Mouse (Mus musculus): Measurements from ENCODE around the gene Slc25a29.

DNA sequence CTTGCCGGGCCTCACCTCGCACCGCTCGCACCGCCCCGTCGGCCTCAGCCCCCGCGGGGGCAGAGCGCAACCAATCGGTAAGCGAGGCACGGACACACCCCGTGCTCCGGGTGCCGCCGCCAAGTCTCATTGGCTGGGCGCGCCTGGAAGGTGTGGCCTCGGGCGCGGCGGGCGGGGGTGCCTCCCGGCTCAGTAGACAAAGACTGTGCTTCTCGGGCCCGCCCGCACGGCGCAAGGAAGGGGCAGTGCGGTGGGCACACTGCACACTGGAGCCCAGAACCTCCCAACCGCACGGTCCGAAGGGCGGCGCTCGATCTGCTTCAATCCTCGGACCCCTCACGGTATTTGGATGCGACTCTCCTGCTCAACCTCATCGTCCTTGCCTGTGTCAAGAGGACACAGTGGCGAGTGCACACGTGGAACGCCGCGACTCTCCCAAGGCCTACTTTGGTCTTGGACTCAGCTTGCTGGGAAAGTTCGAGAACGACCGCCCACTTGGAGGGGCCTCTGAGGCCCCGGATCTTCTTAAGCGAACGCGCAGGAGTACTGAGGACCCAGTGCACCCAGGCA lies at the start of gene Slc25a29, which contains the start of gene Slc25a47:
- TF ChIP-seq CTCF (IDR thresholded peaks at IDR 0.05; ENCODE audit: control insufficient read depth, insufficient read depth, insufficient read length): no peak
- no peak for TF ChIP-seq USF1 (IDR thresholded peaks at IDR 0.05; ENCODE audit: low read depth)
- no peak for TF ChIP-seq MYOG (IDR thresholded peaks at IDR 0.05; ENCODE audit: control insufficient read depth, extremely low read depth, insufficient read length)
- no peak for TF ChIP-seq CEBPB (IDR thresholded peaks at IDR 0.05; ENCODE audit: low read depth)
